Mouse (Mus musculus) cerebellum, adult 2 months (tissue): ENCODE results near the gene Lims1. TPM values are rescaled to one million over a fixed set of nuclear protein-coding genes. Genes with fewer than 3 reads are reported as not detected.

Experiments
- DNase-seq, 2 experiments: peaks; one replicate each; pipeline ENCODE4 v3.0.0; 2021
- H3K27ac ChIP-seq: fragments of 200-500 bp; 2 replicates; pipeline ENCODE4 v1.5.1; 2012; ENCODE audit warnings: low read length, control low read depth, inconsistent platforms; ENCODE audit not compliant: insufficient read depth
- H3K27me3 ChIP-seq: fragments of 200-500 bp; 2 replicates; pipeline ENCODE4 v1.6.1; 2012; ENCODE audit warnings: inconsistent platforms, mild to moderate bottlenecking, low read length, moderate library complexity; ENCODE audit not compliant: control insufficient read depth, insufficient read depth
- H3K4me1 ChIP-seq: fragments of 200-500 bp; 2 replicates; pipeline ENCODE4 v1.6.1; 2011; ENCODE audit warnings: low read length; ENCODE audit not compliant: control insufficient read depth, insufficient read depth
- H3K4me3 ChIP-seq: fragments of 200-500 bp; replicated peaks from 2 replicates; pipeline ENCODE3; 2011; ENCODE audit warnings: mild to moderate bottlenecking, low read depth, low read length, control low read depth; ENCODE audit not compliant: insufficient read depth
- CTCF ChIP-seq: fragments of 200-500 bp; IDR thresholded peaks from 2 replicates; pipeline ENCODE4 v1.5.1; 2011; ENCODE audit warnings: low read depth, mild to moderate bottlenecking, control low read depth, low read length, moderate library complexity, borderline replicate concordance; ENCODE audit not compliant: insufficient read depth
- POLR2A ChIP-seq: fragments of 200-500 bp; IDR thresholded peaks from 2 replicates; pipeline ENCODE4 v1.6.1; 2011; ENCODE audit warnings: low read length, control low read depth, borderline replicate concordance; ENCODE audit not compliant: insufficient read depth
- WGBS: fragments of 180-500 bp; shearing (Covaris S2); methylation state at CpG from one replicate; pipeline ENCODE4 v1.1.7; 2018; 5-methylcytosine and 5-hydroxymethylcytosine counted together
- polyA plus RNA-seq: library from polyadenylated mRNA; depleted of rRNA; stranded (reverse); fragments of >200 nt; gene quantifications from 2 replicates; pipeline ENCODE4 v1.2.3, GENCODE M21; 2012

Gene Lims1
- polyA plus RNA-seq, 1 experiment: 16.5 TPM

- no peaks in the 10 kb centered on the region for H3K27me3 ChIP-seq
- peaks cover 21% of the 10 kb centered on the region; the same call in 1 of the 2 replicates for H3K4me1 ChIP-seq
- no peak for TF ChIP-seq POLR2A
- no peak for TF ChIP-seq CTCF
- 98% methylated on average over 1 of the region's 1 CpGs for WGBS
- no peak overlapping the region for H3K4me3 ChIP-seq
- H3K27ac ChIP-seq: no peak overlapping the region
- no peak for DNase-seq
Measured at GRCm38 (mm10) chr10:58379699-58380098, 56.4 kb downstream of the Lims1 start.

GRCm38 (mm10) chr10:58381904-58382303 is 58.6 kb downstream of the Lims1 start:
- 52% methylated on average over 1 of the region's 1 CpGs for WGBS
- DNase-seq: no peak
- no peak overlapping the region for H3K4me3 ChIP-seq

GRCm38 (mm10) chr10:58382621-58383101 is 59.4 kb downstream of the Lims1 start:
- DNase-seq: peak in 1 of 2 experiments; percentile 54
- Histone ChIP-seq H3K27ac (peak overlapping the region; percentile 84), H3K4me3 (no peak overlapping the region), H3K27me3 (no peaks in the 10 kb centered on the region), H3K4me1 (peaks cover 38% of the 10 kb centered on the region; the same call in 1 of the 2 replicates)
- 3% methylated on average over 3 of the region's 3 CpGs for WGBS
- TF ChIP-seq POLR2A: no peak
- TF ChIP-seq CTCF: no peak

More at GRCm38 (mm10) chr10:58381904-58382303, 58.6 kb downstream of the Lims1 start:
- TF ChIP-seq CTCF: no peak
- TF ChIP-seq POLR2A: no peak
- Histone ChIP-seq H3K27me3 (no peaks in the 10 kb centered on the region), H3K4me1 (peaks cover 38% of the 10 kb centered on the region; the same call in 1 of the 2 replicates), H3K27ac (no peak overlapping the region)

- H3K27ac ChIP-seq: peak overlapping the region; percentile 84
- no peak for TF ChIP-seq CTCF
- no peak for TF ChIP-seq POLR2A
- DNase-seq: peak in 1 of 2 experiments; percentile 87
- H3K27me3 ChIP-seq: no peaks in the 10 kb centered on the region
- H3K4me3 ChIP-seq: no peak overlapping the region
- peaks cover 38% of the 10 kb centered on the region; the same call in 1 of the 2 replicates for H3K4me1 ChIP-seq
- WGBS: 0% methylated on average over 3 of the region's 3 CpGs
Measured at GRCm38 (mm10) chr10:58383282-58383681, 60.0 kb downstream of the Lims1 start.

- no peak for TF ChIP-seq CTCF
- TF ChIP-seq POLR2A: no peak
- H3K27me3 ChIP-seq: no peaks in the 10 kb centered on the region
- H3K4me3 ChIP-seq: no peak overlapping the region
- WGBS: 8% methylated on average over 2 of the region's 2 CpGs
- peaks cover 38% of the 10 kb centered on the region; the same call in 1 of the 2 replicates for H3K4me1 ChIP-seq
- H3K27ac ChIP-seq: peak overlapping the region; percentile 95
- DNase-seq: peak; percentile 69 to 80
Measured at GRCm38 (mm10) chr10:58383761-58384160, 60.5 kb downstream of the Lims1 start.

- peak in 1 of 2 experiments; percentile 54 for DNase-seq
- Histone ChIP-seq H3K4me1 (peaks cover 46% of the 10 kb centered on the region; the same call in 1 of the 2 replicates), H3K27ac (peak overlapping the region; percentile 68), H3K4me3 (no peak overlapping the region), H3K27me3 (no peaks in the 10 kb centered on the region)
- 16% methylated on average over 5 of the region's 5 CpGs for WGBS
- TF ChIP-seq CTCF: no peak
- TF ChIP-seq POLR2A: no peak
Measured at GRCm38 (mm10) chr10:58385629-58386028, 62.4 kb downstream of the Lims1 start.

GRCm38 (mm10) chr10:58386997-58387396 is 63.7 kb downstream of the Lims1 start:
- Histone ChIP-seq H3K4me1 (peaks cover 44% of the 10 kb centered on the region; the same call in 1 of the 2 replicates), H3K27ac (no peak overlapping the region), H3K27me3 (no peaks in the 10 kb centered on the region), H3K4me3 (no peak overlapping the region)
- TF ChIP-seq CTCF: no peak
- no peak for TF ChIP-seq POLR2A
- WGBS: 98% methylated on average over 3 of the region's 3 CpGs
- no peak for DNase-seq

GRCm38 (mm10) chr10:58388648-58389047 is 65.4 kb downstream of the Lims1 start:
- no peaks in the 10 kb centered on the region for H3K27me3 ChIP-seq
- no peak for DNase-seq
- TF ChIP-seq CTCF (no peak; the same call in 1 of the 2 replicates), POLR2A (no peak)
- 40% methylated on average over 3 of the region's 3 CpGs for WGBS
- H3K4me3 ChIP-seq: no peak overlapping the region
- no peak overlapping the region for H3K27ac ChIP-seq
- peaks cover 35% of the 10 kb centered on the region; the same call in 1 of the 2 replicates for H3K4me1 ChIP-seq
